Mouse (Mus musculus): ENCODE measurements at regions not wholly inside any gene's neighbourhood (a gene's known extent, or its start where the extent isn't known, plus 50 kb on each side); places are given as distances from the start of the nearest gene placed in this dataset.

- Histone ChIP-seq H3K4me3 (ENCODE audit: low read depth, low read length) (no peak overlapping the region), H3K4me1 (ENCODE audit: insufficient read depth) (no peaks in the 10 kb centered on the region), H3K27me3 (ENCODE audit: insufficient read depth, low read length) (no peaks in the 10 kb centered on the region), H3K4me2 (no peak overlapping the region), H3K27ac (ENCODE audit: low read depth) (no peak overlapping the region), H3K36me3 (ENCODE audit: insufficient read depth) (no peaks in the 10 kb centered on the region), H3K9ac (no peak overlapping the region), H3K9me3 (ENCODE audit: low read depth, low read length) (no peaks in the 10 kb centered on the region)
- whole genome bisulfite sequencing = 79% methylated on average over 4 of the region's 4 CpGs
- TF ChIP-seq CTCF (IDR thresholded peaks at IDR 0.05; ENCODE audit: low read depth) = no peak
- ATAC-seq (ENCODE audit: insufficient read depth) (no peak), DNase-seq (no peak)
Measured at GRCm38 (mm10) chr11:110692824-110693223, 275.0 kb upstream of the Kcnj16 start.

GRCm38 (mm10) chr11:110697067-110697466, 270.8 kb upstream of the Kcnj16 start:
- Histone ChIP-seq H3K9ac (no peak overlapping the region), H3K4me1 (ENCODE audit: insufficient read depth) (no peaks in the 10 kb centered on the region), H3K36me3 (ENCODE audit: insufficient read depth) (no peaks in the 10 kb centered on the region), H3K27me3 (ENCODE audit: insufficient read depth, low read length) (no peaks in the 10 kb centered on the region), H3K9me3 (ENCODE audit: low read depth, low read length) (no peaks in the 10 kb centered on the region), H3K4me3 (ENCODE audit: low read depth, low read length) (no peak overlapping the region), H3K4me2 (no peak overlapping the region), H3K27ac (ENCODE audit: low read depth) (no peak overlapping the region)
- no peak for ATAC-seq (ENCODE audit: insufficient read depth)
- WGBS = 62% methylated on average over 6 of the region's 6 CpGs
- no peak for TF ChIP-seq CTCF (IDR thresholded peaks at IDR 0.05; ENCODE audit: low read depth)
- DNase-seq = no peak

GRCm38 (mm10) chr11:110698342-110698741, 269.5 kb upstream of the Kcnj16 start:
- H3K36me3 ChIP-seq (ENCODE audit: insufficient read depth) = no peaks in the 10 kb centered on the region
- DNase-seq (no peak), ATAC-seq (ENCODE audit: insufficient read depth) (no peak)
- WGBS = 74% methylated on average over 5 of the region's 5 CpGs
- no peaks in the 10 kb centered on the region for H3K4me1 ChIP-seq (ENCODE audit: insufficient read depth)
- no peak for TF ChIP-seq CTCF (IDR thresholded peaks at IDR 0.05; ENCODE audit: low read depth)
- no peak overlapping the region for H3K9ac ChIP-seq
- H3K27ac ChIP-seq (ENCODE audit: low read depth) = no peak overlapping the region
- no peaks in the 10 kb centered on the region for H3K27me3 ChIP-seq (ENCODE audit: insufficient read depth, low read length)
- no peak overlapping the region for H3K4me2 ChIP-seq
- H3K4me3 ChIP-seq (ENCODE audit: low read depth, low read length) = no peak overlapping the region
- no peaks in the 10 kb centered on the region for H3K9me3 ChIP-seq (ENCODE audit: low read depth, low read length)

- WGBS = 75% methylated on average over 2 of the region's 2 CpGs
- no peak overlapping the region for H3K4me2 ChIP-seq
- no peak overlapping the region for H3K27ac ChIP-seq (ENCODE audit: low read depth)
- H3K36me3 ChIP-seq (ENCODE audit: insufficient read depth) = no peaks in the 10 kb centered on the region
- TF ChIP-seq CTCF (IDR thresholded peaks at IDR 0.05; ENCODE audit: low read depth) = no peak
- no peaks in the 10 kb centered on the region for H3K4me1 ChIP-seq (ENCODE audit: insufficient read depth)
- H3K27me3 ChIP-seq (ENCODE audit: insufficient read depth, low read length) = no peaks in the 10 kb centered on the region
- no peak overlapping the region for H3K4me3 ChIP-seq (ENCODE audit: low read depth, low read length)
- no peak for DNase-seq
- no peaks in the 10 kb centered on the region for H3K9me3 ChIP-seq (ENCODE audit: low read depth, low read length)
- ATAC-seq (ENCODE audit: insufficient read depth) = no peak
- H3K9ac ChIP-seq = no peak overlapping the region
Measured at GRCm38 (mm10) chr11:110700976-110701375, 266.9 kb upstream of the Kcnj16 start.

GRCm38 (mm10) chr11:110702119-110702518, 265.7 kb upstream of the Kcnj16 start:
- H3K36me3 ChIP-seq (ENCODE audit: insufficient read depth) = no peaks in the 10 kb centered on the region
- H3K9ac ChIP-seq = no peak overlapping the region
- no peaks in the 10 kb centered on the region for H3K9me3 ChIP-seq (ENCODE audit: low read depth, low read length)
- no peak overlapping the region for H3K27ac ChIP-seq (ENCODE audit: low read depth)
- DNase-seq (no peak), ATAC-seq (ENCODE audit: insufficient read depth) (no peak)
- no peak overlapping the region for H3K4me2 ChIP-seq
- no peak overlapping the region for H3K4me3 ChIP-seq (ENCODE audit: low read depth, low read length)
- 82% methylated on average over 5 of the region's 5 CpGs for WGBS
- no peak for TF ChIP-seq CTCF (IDR thresholded peaks at IDR 0.05; ENCODE audit: low read depth)
- no peaks in the 10 kb centered on the region for H3K27me3 ChIP-seq (ENCODE audit: insufficient read depth, low read length)
- no peaks in the 10 kb centered on the region for H3K4me1 ChIP-seq (ENCODE audit: insufficient read depth)

- WGBS = 87% methylated on average over 2 of the region's 2 CpGs
- no peak overlapping the region for H3K9ac ChIP-seq
- DNase-seq (no peak), ATAC-seq (ENCODE audit: insufficient read depth) (no peak)
- TF ChIP-seq CTCF (IDR thresholded peaks at IDR 0.05; ENCODE audit: low read depth) = no peak
- H3K9me3 ChIP-seq (ENCODE audit: low read depth, low read length) = no peaks in the 10 kb centered on the region
- no peak overlapping the region for H3K4me2 ChIP-seq
- no peak overlapping the region for H3K4me3 ChIP-seq (ENCODE audit: low read depth, low read length)
- H3K27ac ChIP-seq (ENCODE audit: low read depth) = no peak overlapping the region
- no peaks in the 10 kb centered on the region for H3K4me1 ChIP-seq (ENCODE audit: insufficient read depth)
- H3K27me3 ChIP-seq (ENCODE audit: insufficient read depth, low read length) = no peaks in the 10 kb centered on the region
- no peaks in the 10 kb centered on the region for H3K36me3 ChIP-seq (ENCODE audit: insufficient read depth)
Measured at GRCm38 (mm10) chr11:110703511-110703910, 264.3 kb upstream of the Kcnj16 start.

GRCm38 (mm10) chr11:110707328-110707727, 260.5 kb upstream of the Kcnj16 start:
- DNase-seq = no peak
- H3K9me3 ChIP-seq (ENCODE audit: low read depth, low read length) = no peaks in the 10 kb centered on the region
- H3K4me1 ChIP-seq (ENCODE audit: insufficient read depth) = no peaks in the 10 kb centered on the region
- H3K4me3 ChIP-seq (ENCODE audit: low read depth, low read length) = no peak overlapping the region
- H3K27ac ChIP-seq (ENCODE audit: low read depth) = no peak overlapping the region
- H3K4me2 ChIP-seq = no peak overlapping the region
- ATAC-seq (ENCODE audit: insufficient read depth) = no peak
- no peaks in the 10 kb centered on the region for H3K36me3 ChIP-seq (ENCODE audit: insufficient read depth)
- no peaks in the 10 kb centered on the region for H3K27me3 ChIP-seq (ENCODE audit: insufficient read depth, low read length)
- 77% methylated on average over 4 of the region's 4 CpGs for WGBS
- no peak for TF ChIP-seq CTCF (IDR thresholded peaks at IDR 0.05; ENCODE audit: low read depth)
- H3K9ac ChIP-seq = no peak overlapping the region

GRCm38 (mm10) chr11:110715300-110715699, 252.5 kb upstream of the Kcnj16 start:
- H3K27me3 ChIP-seq (ENCODE audit: insufficient read depth, low read length) = no peaks in the 10 kb centered on the region
- H3K4me2 ChIP-seq = no peak overlapping the region
- DNase-seq (no peak), ATAC-seq (ENCODE audit: insufficient read depth) (no peak)
- H3K9ac ChIP-seq = no peak overlapping the region
- TF ChIP-seq CTCF (IDR thresholded peaks at IDR 0.05; ENCODE audit: low read depth) = no peak
- 80% methylated on average over 2 of the region's 2 CpGs for WGBS
- no peaks in the 10 kb centered on the region for H3K9me3 ChIP-seq (ENCODE audit: low read depth, low read length)
- H3K27ac ChIP-seq (ENCODE audit: low read depth) = no peak overlapping the region
- no peaks in the 10 kb centered on the region for H3K4me1 ChIP-seq (ENCODE audit: insufficient read depth)
- H3K36me3 ChIP-seq (ENCODE audit: insufficient read depth) = no peaks in the 10 kb centered on the region
- no peak overlapping the region for H3K4me3 ChIP-seq (ENCODE audit: low read depth, low read length)
